Mouse (Mus musculus): ENCODE data around the gene Sec1.

The Sec1 gene

DNA sequence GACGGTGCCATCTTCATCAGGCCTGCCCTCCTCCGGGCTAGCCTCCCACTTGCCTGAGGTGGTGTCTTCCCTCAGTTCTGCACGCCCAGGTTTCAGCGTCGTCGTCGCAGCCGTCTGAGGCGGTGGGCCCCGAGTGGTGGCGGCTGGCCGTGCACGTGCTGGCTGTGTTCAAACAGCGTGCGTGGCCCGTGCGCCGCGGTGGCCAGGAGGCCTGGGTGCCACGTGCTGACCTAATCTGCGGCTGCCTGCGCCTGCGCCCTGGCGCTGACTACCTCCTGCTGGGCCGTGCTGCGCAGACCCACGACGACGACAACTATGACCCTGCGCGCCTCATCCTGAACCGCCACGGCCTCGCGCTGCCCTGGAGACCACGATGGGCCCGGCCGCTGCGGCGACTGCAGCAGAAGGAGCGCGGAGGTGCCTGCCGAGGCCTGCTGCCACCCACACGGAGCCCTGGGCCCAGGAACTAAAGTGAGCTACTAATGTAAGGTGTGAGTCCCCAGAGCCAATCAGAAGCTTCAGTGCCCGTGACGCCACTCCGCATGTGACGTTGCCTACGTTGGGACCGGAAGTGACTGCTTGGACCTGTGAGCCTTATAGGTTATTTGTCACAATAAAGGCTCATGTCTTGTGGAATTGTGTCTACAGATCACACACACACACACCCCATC, at the start of gene Sec1:
Sec1 (minus strand) TSS at position 482 of the 671 bp plus-strand sequence.
- DNase-seq: no peak

DNA sequence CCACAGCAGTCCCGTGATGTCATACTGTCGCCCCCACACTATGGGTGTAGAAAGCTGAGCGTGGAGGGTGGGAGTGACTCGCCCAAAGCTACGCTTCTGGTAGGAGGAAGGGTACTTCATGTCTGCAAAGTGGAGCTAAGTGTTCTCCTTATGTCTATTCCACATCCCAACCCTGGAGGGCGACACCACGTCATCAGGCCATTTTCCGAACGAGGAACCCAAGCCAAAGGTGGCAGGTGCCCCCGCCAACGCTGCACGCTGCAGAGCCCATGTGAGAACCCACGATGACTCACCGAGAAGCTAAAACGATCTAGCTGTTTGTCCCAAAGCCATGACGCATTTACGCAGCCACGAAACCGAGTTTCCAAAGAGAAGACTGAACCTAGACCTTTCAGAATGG, 48.1 kb upstream of the Sec1 start:
- DNase-seq: no peak

DNA sequence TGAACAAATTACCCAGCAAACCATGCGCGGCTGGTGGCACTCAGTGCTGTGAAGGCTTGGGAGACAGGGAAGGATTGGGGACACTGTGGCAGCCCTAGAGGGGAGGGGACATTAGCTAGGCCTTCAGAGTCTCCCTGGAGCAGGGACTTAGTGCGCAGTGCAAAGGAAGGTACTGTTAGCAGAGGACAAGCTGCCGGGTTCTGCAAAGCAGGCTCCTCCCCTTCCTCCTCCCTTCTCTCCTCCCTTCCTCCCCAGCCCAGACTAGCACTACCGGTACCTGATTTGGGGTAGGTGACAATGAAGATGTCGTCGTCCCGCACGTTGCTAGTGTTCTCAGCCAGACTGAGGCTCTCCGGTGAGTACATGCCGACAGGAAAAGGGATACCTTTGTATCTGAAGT, 47.6 kb upstream of the Sec1 start:
- DNase-seq: no peak

DNA sequence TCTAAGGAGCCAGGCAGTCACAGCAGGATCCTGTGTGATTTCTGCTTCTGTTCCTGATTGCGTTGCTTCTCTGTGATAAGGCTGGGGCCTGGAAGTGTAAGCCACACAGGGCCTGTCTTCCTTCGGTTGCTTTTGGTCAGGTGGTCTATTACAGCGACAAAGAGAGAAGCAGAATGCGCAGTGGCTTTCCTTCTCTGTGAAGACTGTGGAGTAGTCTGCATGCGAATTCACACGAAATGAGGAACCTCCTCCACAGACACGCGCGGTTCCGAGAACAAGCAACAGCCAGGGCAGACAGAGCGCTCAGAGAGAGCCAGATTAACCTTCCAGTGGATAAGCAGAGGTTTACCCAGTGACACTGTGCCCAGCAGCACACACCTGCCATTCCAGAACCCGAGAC, 47.1 kb upstream of the Sec1 start:
- DNase-seq: no peak

DNA sequence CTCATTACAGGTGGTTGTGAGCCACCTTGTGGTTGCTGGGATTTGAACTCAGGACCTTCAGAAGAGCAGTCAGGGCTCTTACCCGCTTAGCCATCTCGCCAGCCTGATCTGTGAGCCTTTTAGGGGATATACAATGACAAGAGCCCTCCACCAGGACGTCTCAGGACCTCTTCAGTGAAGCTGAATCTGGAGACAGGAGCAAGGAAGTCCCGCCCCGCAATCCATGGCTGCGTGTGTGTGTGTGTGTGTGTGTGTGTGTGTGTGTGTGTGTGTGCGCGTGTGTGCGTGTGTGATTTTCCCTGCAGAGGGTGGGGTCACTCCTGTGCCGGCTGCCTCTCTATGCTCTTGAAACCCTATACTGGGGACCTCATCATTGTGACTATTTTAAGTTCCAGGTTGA, 45.6 kb upstream of the Sec1 start:
- no peak for DNase-seq

DNA sequence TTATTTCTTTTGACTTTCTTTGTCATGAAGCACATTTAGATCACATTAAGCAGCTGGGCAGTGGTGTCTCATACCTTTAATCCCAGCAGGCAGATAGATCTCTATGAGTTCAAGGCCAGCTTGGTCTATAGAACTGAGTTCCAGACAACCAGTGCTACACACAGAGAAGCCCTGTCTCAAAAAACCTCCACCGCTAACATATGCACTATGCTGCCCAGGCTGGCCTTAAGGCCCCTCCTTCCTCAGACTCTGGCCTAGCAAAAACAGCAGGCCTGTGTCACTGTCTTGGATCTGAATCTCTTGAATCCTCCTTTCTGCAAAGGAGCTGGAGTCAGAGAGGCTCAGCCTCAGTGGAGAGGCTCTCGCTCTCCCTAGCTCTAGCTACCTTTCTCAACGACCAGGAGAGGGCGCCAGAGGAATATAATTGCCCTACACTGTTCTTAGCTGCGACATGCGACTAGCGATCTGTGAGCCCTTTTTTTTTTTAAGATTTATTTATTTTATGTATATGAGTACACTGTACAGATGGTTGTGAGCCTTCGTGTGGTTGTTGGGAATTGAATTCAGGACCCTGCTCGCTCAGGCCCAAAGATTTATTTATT, 45.1 kb upstream of the Sec1 start:
- peak; percentile 86 for DNase-seq

DNA sequence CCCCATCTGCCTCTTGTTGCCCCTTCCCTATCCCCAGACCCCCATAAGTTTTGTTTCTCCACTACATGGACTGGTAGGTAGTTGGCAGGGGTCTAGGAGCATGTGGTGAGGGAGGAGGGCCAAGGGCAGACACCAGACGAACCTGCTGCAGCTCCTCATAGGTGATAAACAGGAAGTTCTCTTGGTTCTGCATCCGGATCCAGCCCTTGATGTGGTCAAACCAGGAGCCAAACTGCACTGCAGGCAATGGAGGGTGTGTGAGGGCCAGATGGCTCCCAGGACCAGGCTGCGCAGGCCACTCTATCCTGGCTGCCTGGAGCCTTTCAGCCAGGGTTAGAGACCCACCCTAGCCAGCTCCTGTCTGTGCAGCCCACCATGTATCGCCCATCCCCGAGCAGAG, 39.3 kb upstream of the Sec1 start:
- no peak for DNase-seq

DNA sequence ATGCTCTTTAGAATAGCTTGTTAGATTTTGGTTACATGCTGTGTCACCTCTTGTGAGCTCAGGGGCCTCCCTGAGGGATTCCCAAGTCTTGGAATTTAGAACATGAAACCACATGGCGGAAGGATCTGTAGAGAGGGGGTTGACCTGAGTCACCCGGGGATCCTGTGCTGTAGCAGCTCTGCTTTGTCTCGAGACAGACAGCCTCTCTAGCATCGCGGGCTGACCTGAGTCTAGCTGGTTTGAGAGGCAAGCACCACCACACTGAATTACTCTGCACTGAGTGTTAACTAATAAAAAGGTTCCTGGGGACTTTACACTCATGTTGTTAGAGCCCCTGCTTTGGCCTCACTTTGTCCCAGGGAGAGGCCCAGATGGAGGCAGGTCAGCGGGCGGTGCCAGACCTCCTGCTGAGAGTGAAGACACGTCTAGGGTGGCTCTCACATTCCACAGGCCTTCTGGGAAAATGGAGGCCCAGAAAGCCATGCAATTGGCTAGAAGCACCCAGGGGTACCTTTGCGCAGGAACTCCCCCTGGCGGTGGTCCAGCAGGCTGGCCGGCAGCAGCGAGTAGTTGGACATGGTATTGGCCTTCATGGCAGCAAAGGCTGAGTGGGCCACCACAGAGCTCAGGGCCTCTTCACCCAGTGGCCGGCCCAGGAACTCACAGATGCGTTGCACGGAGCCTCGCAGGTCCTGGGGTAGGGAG, 36.7 kb upstream of the Sec1 start:
- peak; percentile 45 for DNase-seq

DNA sequence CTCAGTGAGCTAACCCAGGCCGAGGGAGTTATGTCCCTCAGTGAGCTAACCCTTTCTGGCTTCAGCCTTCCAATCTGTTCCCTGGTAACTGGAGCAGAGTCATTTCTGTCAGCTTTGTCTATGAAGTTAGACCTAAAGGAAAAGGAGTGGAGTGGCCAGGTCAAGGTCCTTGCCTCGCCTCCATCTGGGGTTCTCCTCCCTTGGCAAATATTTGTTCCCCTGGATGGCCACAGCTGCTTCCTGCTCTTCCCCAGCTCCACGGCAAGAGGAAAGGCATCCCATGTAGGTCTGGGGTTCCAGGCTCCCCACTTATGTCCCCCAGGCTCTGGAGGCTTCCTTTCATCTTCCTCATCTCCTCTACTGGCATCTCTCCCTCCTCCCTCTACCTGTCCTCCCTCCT, 33.4 kb upstream of the Sec1 start:
- DNase-seq: no peak

DNA sequence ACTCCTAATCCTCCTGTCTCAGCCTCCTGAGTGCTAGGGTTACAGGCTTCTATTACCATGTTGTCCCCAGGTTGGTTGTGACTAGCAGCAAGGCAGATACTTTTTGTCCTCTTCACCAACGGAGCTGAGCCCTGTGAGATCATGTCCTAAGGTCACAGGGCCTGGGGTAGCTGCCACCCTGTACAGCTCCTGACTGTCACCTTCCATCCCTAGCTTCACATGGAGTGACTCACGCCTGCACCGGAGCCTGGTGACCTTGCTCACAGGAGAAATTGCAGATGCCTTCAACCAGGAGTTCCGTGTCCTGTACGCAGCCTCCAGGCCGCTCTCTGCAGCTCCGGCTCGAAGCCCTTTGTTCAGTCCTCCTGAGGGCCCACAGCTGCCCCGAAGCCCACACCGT, 32.2 kb upstream of the Sec1 start:
- DNase-seq: no peak

DNA sequence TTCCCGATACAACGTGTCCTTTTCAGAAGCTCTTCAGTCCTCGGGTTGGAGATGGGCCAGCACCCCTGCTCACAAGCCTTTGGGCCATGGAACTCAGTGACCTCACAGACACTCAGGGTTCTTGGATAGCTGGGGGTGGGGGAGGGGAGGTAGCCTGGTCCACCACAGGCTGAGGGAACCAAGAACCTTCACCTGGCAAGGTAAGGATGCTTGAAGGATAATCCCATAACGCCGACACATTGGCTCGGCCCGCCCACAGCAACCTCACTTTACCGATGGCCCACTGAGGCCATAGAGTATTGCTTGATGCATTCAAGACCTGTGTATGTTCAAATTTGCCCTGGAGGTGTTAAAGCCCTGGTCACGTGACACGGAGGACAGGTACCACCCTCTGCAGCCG, 31.5 kb upstream of the Sec1 start, which contains the start of gene Spaca4:
Spaca4 (minus strand) TSS at position 101 of the 400 bp plus-strand sequence.
- no peak for DNase-seq

DNA sequence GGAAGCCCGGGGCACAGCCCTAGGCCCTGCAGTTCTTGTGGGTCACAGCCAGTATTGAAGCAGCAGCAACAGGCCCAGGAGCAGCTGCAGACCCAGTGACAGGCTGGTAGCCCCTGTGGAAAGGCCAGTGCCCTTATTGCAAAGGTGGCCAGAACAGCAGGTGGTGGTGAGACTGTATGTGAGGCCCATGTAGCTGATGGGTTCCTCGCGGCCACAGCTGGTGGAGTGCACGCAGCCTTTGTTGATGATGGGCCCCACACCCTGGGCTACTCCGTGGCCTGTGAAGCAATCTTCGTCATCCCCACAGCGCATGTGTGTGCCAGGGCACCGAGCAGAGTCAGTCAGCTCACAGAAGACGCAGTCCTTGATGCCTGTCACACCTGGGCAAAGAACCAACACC, 30.9 kb upstream of the Sec1 start:
- DNase-seq: no peak

DNA sequence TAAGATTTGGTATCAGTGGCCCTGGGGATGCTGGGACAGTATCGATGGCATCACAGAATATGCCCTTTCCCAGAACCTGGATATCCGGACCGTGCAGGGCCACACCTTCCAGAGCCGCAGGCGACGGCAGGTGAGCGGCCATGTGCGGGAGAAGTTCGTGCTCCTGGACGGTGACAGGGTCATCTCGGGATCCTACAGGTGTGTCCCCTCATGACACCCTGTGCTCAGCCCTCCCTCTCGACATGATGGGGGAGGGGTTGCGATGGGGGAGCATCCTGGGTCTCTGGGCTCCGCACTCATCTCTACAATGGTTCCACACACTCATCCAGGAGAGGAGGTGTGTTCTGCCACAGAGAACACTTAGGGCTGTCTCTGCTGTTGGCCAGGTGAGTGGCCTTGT, 29.6 kb upstream of the Sec1 start:
- no peak for DNase-seq

DNA sequence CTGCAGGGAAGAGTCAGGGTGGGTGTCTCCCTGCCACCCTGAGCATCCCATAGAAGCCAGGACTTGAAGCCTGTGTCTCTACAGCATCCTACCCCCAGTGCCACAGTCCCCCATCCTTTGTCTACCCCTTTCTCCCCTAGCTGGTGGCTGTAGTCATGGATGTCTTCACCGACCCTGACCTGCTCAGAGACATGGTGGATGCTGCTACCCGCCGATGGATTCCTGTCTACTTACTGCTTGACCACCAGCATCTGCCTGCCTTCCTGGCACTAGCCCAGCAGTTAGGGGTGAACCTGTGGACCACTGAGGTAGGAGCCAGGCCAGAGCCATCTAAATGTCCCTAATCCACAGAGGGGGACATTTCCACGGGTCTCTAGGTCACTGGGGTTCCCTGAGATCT, 29.1 kb upstream of the Sec1 start:
- no peak for DNase-seq

DNA sequence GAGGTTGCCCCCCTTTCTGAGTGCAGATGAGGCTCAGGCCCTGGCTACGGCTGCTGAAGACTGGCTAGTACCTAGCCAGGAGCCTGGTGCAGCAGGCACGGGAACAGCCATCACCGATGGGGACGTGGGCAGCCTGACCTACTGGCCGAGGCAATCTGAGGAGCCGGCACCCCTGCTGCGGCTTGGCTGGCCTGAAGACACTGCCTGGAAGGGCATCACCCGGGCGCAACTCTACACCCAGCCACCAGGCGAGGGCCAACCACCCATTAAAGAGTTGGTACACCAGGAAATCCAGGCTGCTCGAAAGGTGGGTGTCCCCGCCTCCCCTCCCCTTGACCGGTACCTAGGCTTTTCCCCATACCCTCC, 28.1 kb upstream of the Sec1 start:
- no peak for DNase-seq

DNA sequence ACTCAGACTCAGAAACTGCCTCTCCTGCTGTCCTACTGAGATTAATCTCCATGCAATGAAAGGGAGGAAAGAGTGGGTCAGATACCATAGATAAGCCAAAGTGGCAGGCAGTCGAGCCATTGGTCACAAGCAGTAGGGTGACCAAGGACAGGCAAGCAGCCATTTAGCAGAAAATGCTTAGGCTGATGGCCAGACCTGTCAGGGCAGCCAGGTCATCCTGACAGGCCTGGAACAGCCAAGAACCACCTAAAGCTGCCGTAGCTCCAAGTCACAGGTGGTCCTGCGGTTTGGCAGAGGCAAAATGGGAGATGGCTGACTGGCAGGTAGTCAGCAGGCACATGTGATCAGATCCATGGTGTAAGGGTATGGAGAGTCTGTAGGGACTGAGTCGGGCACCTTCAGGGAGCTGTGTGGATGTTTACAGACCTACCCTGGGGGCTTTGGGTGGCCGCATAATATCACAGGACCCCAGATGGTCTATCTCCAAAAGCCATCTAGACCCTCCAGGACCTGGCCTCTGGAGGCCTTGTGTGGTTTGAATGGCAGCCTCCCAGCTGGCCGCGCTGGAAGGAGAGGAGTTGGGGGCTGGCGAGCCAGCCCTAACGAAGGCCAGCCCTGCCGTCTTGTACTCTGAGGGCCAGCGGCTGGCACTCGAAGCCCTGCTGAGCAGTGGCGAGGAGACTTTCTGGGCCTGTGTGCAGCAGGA, 27.6 kb upstream of the Sec1 start:
- DNase-seq: no peak

DNA sequence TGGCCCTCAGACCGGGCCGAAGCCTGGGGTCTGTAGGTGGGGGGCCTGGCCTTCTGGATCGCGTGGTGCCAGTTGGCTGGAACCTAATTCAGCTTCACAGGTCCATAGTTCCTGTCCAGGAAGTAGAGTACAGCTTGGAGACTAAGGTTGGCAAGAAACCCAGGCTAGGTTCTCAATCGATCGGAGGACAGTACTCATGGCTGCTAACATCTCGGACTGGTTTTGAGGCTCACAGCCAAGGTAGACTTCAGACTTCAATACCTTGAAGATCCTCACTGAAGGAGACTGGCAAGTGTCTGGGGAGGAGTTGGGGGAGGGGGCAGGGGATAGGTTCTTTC, 27.0 kb upstream of the Sec1 start:
- DNase-seq: no peak

DNA sequence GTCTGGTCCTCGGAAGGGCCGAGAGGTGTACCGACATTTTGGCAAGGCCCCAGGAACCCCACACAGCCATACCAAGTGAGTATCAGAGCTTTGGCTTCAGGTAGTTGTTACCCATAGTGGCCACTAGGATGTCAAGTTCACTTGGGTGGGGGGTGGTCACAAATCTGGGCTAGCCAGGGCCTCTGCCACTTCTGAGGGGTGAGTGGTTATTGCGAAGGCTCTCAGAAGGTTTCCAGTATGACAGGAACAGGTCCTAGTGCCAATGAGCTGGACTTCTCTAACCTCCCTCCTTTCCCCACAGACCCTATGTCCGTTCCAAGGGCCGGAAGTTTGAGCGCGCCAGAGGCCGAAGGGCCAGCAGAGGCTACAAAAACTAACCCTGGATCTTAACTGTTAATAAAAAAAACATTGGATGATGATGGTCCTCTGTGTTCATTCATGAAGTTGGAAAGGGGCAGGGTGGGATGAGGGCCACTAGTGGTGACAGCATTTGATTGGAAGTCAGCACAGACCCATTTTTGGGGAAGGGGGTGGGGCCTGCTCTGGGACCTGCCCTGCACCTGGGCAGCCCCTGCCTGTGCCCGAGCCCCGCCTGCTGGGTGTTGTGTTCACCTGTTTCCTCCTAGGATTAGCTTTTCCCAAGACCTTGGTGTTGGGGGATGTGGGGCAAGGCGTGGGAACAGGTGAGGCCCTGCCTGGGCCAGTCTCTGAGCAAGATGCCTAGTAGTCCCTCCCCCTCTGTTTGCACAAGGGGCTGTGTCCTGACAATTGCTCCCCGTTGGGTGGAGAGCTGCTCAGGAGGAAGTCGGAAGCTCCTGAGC, 26.4 kb upstream of the Sec1 start, which contains the start of gene Fam83e:
Fam83e (plus strand) TSS at position 800 of the 821 bp plus-strand sequence.
- no peak for DNase-seq

DNA sequence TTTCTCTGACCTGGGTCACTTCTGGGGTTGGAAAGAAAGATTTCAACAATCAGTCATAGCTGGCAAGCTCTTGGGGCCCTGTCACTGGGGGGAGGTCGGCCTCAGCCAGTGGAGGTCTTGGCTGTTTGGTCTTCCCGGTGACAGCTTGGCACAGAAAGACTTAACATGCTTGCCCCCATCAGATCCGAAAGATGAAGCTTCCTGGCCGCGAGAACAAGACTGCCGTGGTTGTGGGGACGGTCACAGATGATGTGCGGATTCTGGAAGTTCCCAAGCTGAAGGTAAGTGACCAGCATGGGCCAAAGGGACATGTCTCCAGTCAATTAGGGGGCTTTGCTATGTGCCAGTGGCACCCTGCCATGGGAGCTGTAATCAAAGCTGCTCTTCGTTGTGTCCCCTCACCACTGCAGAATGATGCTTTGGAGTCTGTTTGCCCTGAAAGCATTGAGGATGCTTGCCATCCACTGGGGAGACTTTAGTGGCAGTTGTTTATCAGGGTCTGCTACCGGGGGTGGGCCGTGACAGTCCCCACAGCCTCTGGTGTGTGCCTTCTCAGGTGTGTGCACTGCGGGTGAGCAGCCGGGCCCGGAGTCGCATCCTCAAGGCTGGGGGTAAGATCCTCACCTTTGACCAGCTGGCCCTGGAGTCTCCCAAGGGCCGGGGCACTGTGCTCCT, 25.7 kb upstream of the Sec1 start:
- no peak for DNase-seq

DNA sequence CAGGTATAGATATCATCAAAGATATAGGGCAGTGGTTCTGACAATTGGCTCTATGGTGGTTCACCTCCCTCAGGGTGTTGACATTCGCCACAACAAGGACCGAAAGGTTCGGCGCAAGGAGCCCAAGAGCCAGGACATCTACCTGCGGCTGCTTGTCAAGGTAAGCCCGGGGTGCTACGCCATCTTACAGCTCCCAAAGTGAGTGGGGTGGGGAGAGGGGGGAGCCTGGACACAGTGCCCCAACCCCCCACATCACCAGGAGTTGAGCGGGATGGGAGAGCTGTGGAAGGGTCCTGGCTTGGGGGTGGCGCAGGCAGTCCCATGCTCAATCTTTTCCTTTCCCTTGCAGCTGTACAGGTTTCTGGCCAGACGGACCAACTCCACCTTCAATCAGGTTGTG, 25.0 kb upstream of the Sec1 start:
- no peak for DNase-seq

DNA sequence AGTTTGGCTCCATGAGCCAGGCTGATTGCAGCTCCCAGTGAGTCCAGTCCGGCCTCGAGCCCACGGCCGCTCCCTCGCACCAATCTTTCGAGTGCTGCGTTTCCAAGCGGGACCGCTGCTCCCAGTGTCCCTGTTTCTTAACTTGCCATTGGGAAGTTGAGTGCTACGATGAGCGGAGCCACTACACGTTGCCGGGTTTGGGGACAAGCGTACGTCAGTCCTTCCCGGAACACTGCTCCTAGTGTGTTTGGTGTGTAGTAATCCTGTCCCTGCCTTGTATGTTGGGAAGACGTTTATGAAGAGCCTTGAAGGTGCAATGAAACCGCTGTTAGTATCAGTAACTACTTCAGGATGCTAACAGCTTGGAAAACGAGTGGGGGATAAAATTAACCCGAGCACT, 24.1 kb upstream of the Sec1 start:
- DNase-seq: no peak

DNA sequence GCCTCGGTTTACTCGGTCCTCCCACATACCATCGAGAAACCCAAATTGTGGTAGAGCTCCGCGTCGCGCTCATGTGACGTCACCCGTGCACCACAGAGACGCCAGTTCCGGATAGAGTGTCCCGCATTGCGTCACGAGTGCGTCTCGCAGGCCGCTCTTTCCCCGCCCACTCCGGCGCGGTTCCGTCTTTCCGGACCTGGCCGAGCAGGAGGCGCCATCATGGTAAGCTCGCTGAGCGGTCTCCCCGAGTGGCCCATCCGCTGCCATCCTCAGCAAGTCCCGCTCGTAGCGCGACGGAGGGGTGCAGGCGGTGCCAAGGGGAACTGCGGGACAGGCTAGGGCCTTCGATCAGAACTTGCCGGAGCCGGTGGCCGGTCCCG, 23.7 kb upstream of the Sec1 start, which contains the start of gene Sphk2:
Sphk2 (minus strand) TSS at position 85 of the 380 bp plus-strand sequence.
- peak; percentile 99 for DNase-seq

Data from kidney, adult 18-20 months (tissue).